Mouse (Mus musculus): ENCODE measurements at regions not wholly inside any gene's neighbourhood (a gene's known extent, or its start where the extent isn't known, plus 50 kb on each side); places are given as distances from the start of the nearest gene placed in this dataset.

- TF ChIP-seq POLR2A (IDR thresholded peaks at IDR 0.05; ENCODE audit: insufficient read depth, low read depth, low read length) (no peak), CTCF (IDR thresholded peaks at IDR 0.05; ENCODE audit: insufficient read depth, low read depth, low read length) (no peak)
These were observed 227.4 kb downstream of the Gm11077 start for GRCm38 (mm10) chr6:140956522-140956863.

All from olfactory bulb, adult 2 months (tissue).